Mouse (Mus musculus) ovary, adult 10 weeks (tissue): Measurements from ENCODE around the gene Klf15. TPM values are rescaled to one million over a fixed set of nuclear protein-coding genes. Genes with fewer than 3 reads are reported as not detected.

Source experiments
- polyA plus RNA-seq: library from polyadenylated mRNA; stranded (reverse); fragments of 350-450 nt; fragmentation: Illumina TruSeq; extraction: RNeasy Lipid Tissue Mini Kit (QIAGEN cat#74804); gene quantifications from one replicate; pipeline ENCODE4 v1.2.3, GENCODE M21; 2014

Gene Klf15
- 5.7 TPM for polyA plus RNA-seq

GRCm38 (mm10) chr6:90462181-90462706, at the start of gene Klf15:
Gene Klf15 (plus strand): TSS chr6:90462576.

GRCm38 (mm10) chr6:90428380-90428974, 33.9 kb upstream of the Klf15 start, which contains the start of gene Cfap100:
Gene Cfap100 (minus strand): TSS chr6:90428797.

GRCm38 (mm10) chr6:90486176-90486921, 24.0 kb downstream of the Klf15 start, which contains the start of gene Aldh1l1:
Gene Aldh1l1 (plus strand): TSS chr6:90486427.

Other genes with a start within 250 kb of the Klf15 start
- not detected for gene Vmn1r53, start 238.1 kb upstream of the Klf15 start, polyA plus RNA-seq
- not detected for gene Vmn1r54, start 216.3 kb upstream of the Klf15 start, polyA plus RNA-seq
- gene BC048671, start 161.4 kb upstream of the Klf15 start, polyA plus RNA-seq = not detected
- not detected for gene Chst13, start 137.4 kb upstream of the Klf15 start, polyA plus RNA-seq
- not detected for gene Uroc1, start 129.3 kb upstream of the Klf15 start, polyA plus RNA-seq
- gene Zxdc, start 93.1 kb upstream of the Klf15 start, polyA plus RNA-seq = 20.8 TPM
- gene Cfap100, start 33.8 kb upstream of the Klf15 start, polyA plus RNA-seq = 0.37 TPM
- gene Aldh1l1, start 23.9 kb downstream of the Klf15 start, polyA plus RNA-seq = 0.74 TPM
- 0.37 TPM for gene Slc41a3, start 142.1 kb downstream of the Klf15 start, polyA plus RNA-seq